8 mouse cellular contexts compared by ENCODE assay signal in genomic region chr9:44881221-44881871, GRCm38 (mm10). TPM values are rescaled to one million over a fixed set of nuclear protein-coding genes. Genes with fewer than 3 reads are reported as not detected.
A peak's percentile ranks its signal among the peaks of the same experiment; 100 is the strongest.
DNase-seq lines count a peak whose midpoint lies in the region; ATAC-seq and TF ChIP-seq lines count a peak whose summit lies in the region.

Kmt2a (minus strand) TSS chr9:44881296.

- peak; percentile 60 for TF ChIP-seq POLR2A in cortical plate, adult 2 months (IDR thresholded peaks at IDR 0.05; ENCODE audit: extremely low read depth, insufficient read depth, low read length)

- peaks cover 9% of the 10 kb centered on the region for H3K4me1 ChIP-seq in cortical plate, adult 2 months (ENCODE audit: control insufficient read depth, insufficient read depth, low read length)

- peak within 1 kb of the TSS; percentile 92 for H3K27ac ChIP-seq in cortical plate, adult 2 months (ENCODE audit: insufficient read depth, low read length)

- peak; percentile 98 for DNase-seq in gastrocnemius, adult 8-10 months (ENCODE audit: low spot score in 2 of 2)
- peak; percentile 79 for DNase-seq in hindlimb bud, embryonic 11.5 days (ENCODE audit: extremely low spot score, low read depth, low spot score)
- peak; percentile 94 to 98 for DNase-seq in left cerebral cortex, adult 9 months (ENCODE audit: low spot score in 2 of 2)
- DNase-seq in right cerebral cortex, postnatal 14 days = peak; percentile 97
- DNase-seq in urinary bladder, postnatal 36 days (ENCODE audit: low spot score in 2 of 2) = peak; percentile 98

- peak; percentile 63 for ATAC-seq in activated CD4-positive, CD25-positive, alpha-beta regulatory T cell, adult 4 months
- peak; percentile 83 for ATAC-seq in megakaryocyte progenitor cell, adult 5-6 weeks (replicated peaks; ENCODE audit: poor library complexity)

- TF ChIP-seq CTCF in cortical plate, adult 2 months (IDR thresholded peaks at IDR 0.05; ENCODE audit: extremely low read depth, insufficient read depth, low read length) = no peak

- peak within 1 kb of the TSS; percentile 61 for H3K4me3 ChIP-seq in cortical plate, adult 2 months (ENCODE audit: insufficient read depth, low read length)

RNA-seq across cellular contexts. Expression of gene Kmt2a, which starts in this region (rescaled TPM):
- 10 to 100 TPM; 28.7 to 31.1 TPM for polyA plus RNA-seq in activated CD4-positive, CD25-positive, alpha-beta regulatory T cell, adult 4 months (2017; shearing (Covaris generic))
- polyA plus RNA-seq in cortical plate, adult 2 months (2012; rRNA removed) = 28.3 and 28.6 TPM in 2 replicates
- total RNA-seq in gastrocnemius, adult 8-10 months (2022) = 10 to 100 TPM; 14.0 to 22.4 (median 18.0) TPM
- 49.6 and 61.0 TPM in 2 replicates for total RNA-seq in megakaryocyte progenitor cell, adult 5-6 weeks (2015)
- total RNA-seq in megakaryocyte progenitor cell, adult 5-6 weeks (2017) = 7.0 and 11.3 TPM in 2 replicates

Comparison
In these comparisons a context has a peak if more than half of its experiments do, and no peak if none do; other contexts are left out.
1. Peak in every context shown above with its lines: DNase-seq, ATAC-seq, H3K4me3 ChIP-seq and H3K27ac ChIP-seq.